ENCODE assay signal across 14 mouse cellular contexts in the genomic region with DNA sequence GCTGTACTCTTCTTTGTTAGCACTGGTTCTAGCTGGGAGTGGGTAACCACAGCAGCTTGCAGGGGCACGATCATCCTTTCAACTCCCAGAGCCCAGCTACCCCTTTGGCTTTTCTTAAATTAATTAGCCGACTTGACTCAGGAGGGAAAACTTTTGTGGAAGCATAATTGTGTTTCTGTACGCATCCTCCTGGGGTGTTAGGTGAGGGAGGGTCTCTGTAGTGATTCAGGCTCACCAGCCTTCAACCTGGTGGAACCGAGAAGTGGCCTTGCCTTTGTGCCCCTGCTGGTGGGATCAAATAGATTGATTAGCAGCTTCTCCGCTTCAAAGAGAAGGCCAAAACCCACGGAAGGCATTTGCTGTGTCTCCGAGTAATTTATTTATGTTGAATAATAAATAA. TPM values are rescaled to one million over a fixed set of nuclear protein-coding genes. Genes with fewer than 3 reads are reported as not detected.
DNase-seq lines count a peak whose midpoint lies in the region; ATAC-seq and TF ChIP-seq lines count a peak whose summit lies in the region.
"Had no signal": no experiment of that assay in that cellular context is flagged by ENCODE, and none has a peak within 500 bp of the region (broad histone marks: within the 10 kb centered on the region; RNA-seq: fewer than 3 reads in every experiment).

No protein-coding gene starts in this region.

- no peak for TF ChIP-seq CTCF in intestine, postnatal 0 days (IDR thresholded peaks at IDR 0.05; ENCODE audit: low read depth)

- peak overlapping the region; percentile 86 for H3K4me3 ChIP-seq in midbrain, embryonic 10.5 days
- H3K4me3 ChIP-seq in midbrain, embryonic 15.5 days: no peak overlapping the region
- no peak overlapping the region for H3K4me3 ChIP-seq in embryonic facial prominence, embryonic 15.5 days (replicated peaks)
- peak overlapping the region; percentile 52 for H3K4me3 ChIP-seq in limb, embryonic 15.5 days
- no peak overlapping the region for H3K4me3 ChIP-seq in intestine, postnatal 0 days (ENCODE audit: low read depth, low read length)
- H3K4me3 ChIP-seq: myocyte; stomach, embryonic 15.5 days had no signal

- no peaks in the 10 kb centered on the region for H3K9me3 ChIP-seq in midbrain, embryonic 10.5 days (replicated peaks)
- no peaks in the 10 kb centered on the region for H3K9me3 ChIP-seq in midbrain, embryonic 15.5 days
- H3K9me3 ChIP-seq in embryonic facial prominence, embryonic 15.5 days (replicated peaks): no peaks in the 10 kb centered on the region
- H3K9me3 ChIP-seq in limb, embryonic 15.5 days: no peaks in the 10 kb centered on the region
- no peaks in the 10 kb centered on the region for H3K9me3 ChIP-seq in intestine, postnatal 0 days (ENCODE audit: control insufficient read depth)
- H3K9me3 ChIP-seq: stomach, embryonic 15.5 days had no signal

- no peak for ATAC-seq in midbrain, embryonic 15.5 days (replicated peaks)
- ATAC-seq in embryonic facial prominence, embryonic 15.5 days (ENCODE audit: insufficient number of reproducible peaks, low FRiP score, low TSS enrichment, low read depth): no peak
- ATAC-seq in limb, embryonic 15.5 days (ENCODE audit: insufficient number of reproducible peaks, low FRiP score, low TSS enrichment, low read depth): no peak
- no peak for ATAC-seq in intestine, postnatal 0 days

- WGBS in midbrain, embryonic 10.5 days: 12% methylated on average over 7 of the region's 7 CpGs
- 10% methylated on average over 7 of the region's 7 CpGs for WGBS in midbrain, embryonic 15.5 days
- WGBS in embryonic facial prominence, embryonic 15.5 days: 40% methylated on average over 7 of the region's 7 CpGs
- WGBS in limb, embryonic 15.5 days: 29% methylated on average over 7 of the region's 7 CpGs
- 19% methylated on average over 7 of the region's 7 CpGs for WGBS in intestine, postnatal 0 days

- no peak overlapping the region for H3K9ac ChIP-seq in midbrain, embryonic 15.5 days
- H3K9ac ChIP-seq in embryonic facial prominence, embryonic 15.5 days: no peak overlapping the region
- no peak overlapping the region for H3K9ac ChIP-seq in limb, embryonic 15.5 days
- H3K9ac ChIP-seq in intestine, postnatal 0 days (ENCODE audit: low read depth, low read length): no peak overlapping the region
- H3K9ac ChIP-seq: stomach, embryonic 15.5 days had no signal

- intact Hi-C loops in left cerebral cortex, postnatal 36 days (cut with DNase I): no loop called here

- H3K27ac ChIP-seq in midbrain, embryonic 10.5 days (replicated peaks): peak overlapping the region; percentile 96
- no peak overlapping the region for H3K27ac ChIP-seq in midbrain, embryonic 15.5 days
- 0 out of 2 replicates have a peak overlapping the region, but pooled peaks have one; percentile 23 for H3K27ac ChIP-seq in embryonic facial prominence, embryonic 15.5 days (replicated peaks)
- peak overlapping the region; percentile 91 for H3K27ac ChIP-seq in limb, embryonic 15.5 days
- H3K27ac ChIP-seq in intestine, postnatal 0 days (ENCODE audit: low read depth, low read length): no peak overlapping the region
- H3K27ac ChIP-seq: stomach, embryonic 15.5 days had no signal

- H3K36me3 ChIP-seq in midbrain, embryonic 10.5 days: peaks cover 54% of the 10 kb centered on the region
- H3K36me3 ChIP-seq in midbrain, embryonic 15.5 days (replicated peaks): no peaks in the 10 kb centered on the region
- H3K36me3 ChIP-seq in embryonic facial prominence, embryonic 15.5 days: no peaks in the 10 kb centered on the region
- H3K36me3 ChIP-seq in limb, embryonic 15.5 days: peaks cover 11% of the 10 kb centered on the region; the same call in 1 of the 2 replicates
- no peaks in the 10 kb centered on the region for H3K36me3 ChIP-seq in intestine, postnatal 0 days (ENCODE audit: control insufficient read depth, insufficient read depth)
- H3K36me3 ChIP-seq: stomach, embryonic 15.5 days had no signal

- H3K4me1 ChIP-seq in midbrain, embryonic 10.5 days: peaks cover 63% of the 10 kb centered on the region
- H3K4me1 ChIP-seq in midbrain, embryonic 15.5 days: peaks cover 56% of the 10 kb centered on the region
- H3K4me1 ChIP-seq in embryonic facial prominence, embryonic 15.5 days: peaks cover 49% of the 10 kb centered on the region
- H3K4me1 ChIP-seq in limb, embryonic 15.5 days: peaks cover 65% of the 10 kb centered on the region
- H3K4me1 ChIP-seq in intestine, postnatal 0 days (replicated peaks; ENCODE audit: control insufficient read depth, insufficient read depth, low read length): peaks cover 11% of the 10 kb centered on the region

- DNase-seq in midbrain, embryonic 10.5 days (ENCODE audit: low spot score): no peak
- no peak for DNase-seq in left cerebral cortex, postnatal 36 days (ENCODE audit: low spot score in 2 of 2)
- DNase-seq in cerebellum, adult 11 months: no peak
- DNase-seq: adrenal gland, postnatal 36 days; cerebellum, adult 11-12 months; heart, postnatal 36 days; liver had no signal

- H3K4me2 ChIP-seq in midbrain, embryonic 15.5 days: no peak overlapping the region
- no peak overlapping the region for H3K4me2 ChIP-seq in embryonic facial prominence, embryonic 15.5 days (replicated peaks)
- H3K4me2 ChIP-seq in limb, embryonic 15.5 days: peak overlapping the region; percentile 81
- no peak overlapping the region for H3K4me2 ChIP-seq in intestine, postnatal 0 days (replicated peaks; ENCODE audit: low read depth)
- H3K4me2 ChIP-seq: stomach, embryonic 15.5 days had no signal

- peaks cover 18% of the 10 kb centered on the region for H3K27me3 ChIP-seq in midbrain, embryonic 10.5 days (ENCODE audit: low read depth, poor library complexity, severe bottlenecking)
- peaks cover 16% of the 10 kb centered on the region for H3K27me3 ChIP-seq in midbrain, embryonic 15.5 days (replicated peaks)
- H3K27me3 ChIP-seq in embryonic facial prominence, embryonic 15.5 days: peaks cover 56% of the 10 kb centered on the region
- H3K27me3 ChIP-seq in limb, embryonic 15.5 days: peaks cover 42% of the 10 kb centered on the region
- peaks cover 81% of the 10 kb centered on the region for H3K27me3 ChIP-seq in intestine, postnatal 0 days (replicated peaks; ENCODE audit: control insufficient read depth, insufficient read depth, low read length)

RNA-seq across cellular contexts. Expression of gene Col2a1, which starts 4.5 kb away (rescaled TPM):
- 142 and 151 TPM in 2 replicates for polyA plus RNA-seq in midbrain, embryonic 10.5 days (2016; fragmentation: Nextera tagmentation; extraction: Ambion mirVana)
- polyA plus RNA-seq in midbrain, embryonic 15.5 days (2015; fragmentation: Nextera tagmentation; extraction: Ambion mirVana): 34.7 and 35.7 TPM in 2 replicates
- 225 and 386 TPM in 2 replicates for polyA plus RNA-seq in embryonic facial prominence, embryonic 15.5 days (2015; fragmentation: Nextera tagmentation; extraction: Ambion mirVana)
- polyA plus RNA-seq in limb, embryonic 15.5 days (2015; fragmentation: Nextera tagmentation; extraction: Ambion mirVana): 807 and 885 TPM in 2 replicates
- polyA plus RNA-seq in intestine, postnatal 0 days (2015; fragmentation: Nextera tagmentation; extraction: Ambion mirVana): 0.09 TPM in 1 of 2 replicates, not detected in the other
- under 1 TPM; 0.30 to 0.48 TPM for total RNA-seq in left cerebral cortex, postnatal 36 days (2021)
- total RNA-seq: adrenal gland, postnatal 36 days; granulocyte monocyte progenitor cell, adult 5-6 weeks had no signal

RNA-seq across cellular contexts. Expression of gene Tmem106c, which starts 36.0 kb away (rescaled TPM):
- 55.6 and 61.1 TPM in 2 replicates for polyA plus RNA-seq in midbrain, embryonic 10.5 days (2016; fragmentation: Nextera tagmentation; extraction: Ambion mirVana)
- polyA plus RNA-seq in midbrain, embryonic 15.5 days (2015; fragmentation: Nextera tagmentation; extraction: Ambion mirVana): 56.2 and 58.9 TPM in 2 replicates
- polyA plus RNA-seq in embryonic facial prominence, embryonic 15.5 days (2015; fragmentation: Nextera tagmentation; extraction: Ambion mirVana): 52.6 and 60.8 TPM in 2 replicates
- 48.8 and 51.3 TPM in 2 replicates for polyA plus RNA-seq in limb, embryonic 15.5 days (2015; fragmentation: Nextera tagmentation; extraction: Ambion mirVana)
- polyA plus RNA-seq in intestine, postnatal 0 days (2015; fragmentation: Nextera tagmentation; extraction: Ambion mirVana): 33.3 and 36.7 TPM in 2 replicates
- total RNA-seq in left cerebral cortex, postnatal 36 days (2021): 10 to 100 TPM; 23.4 to 25.5 TPM

Comparison
In these comparisons a context has a peak if more than half of its experiments do, and no peak if none do; other contexts are left out.
1. H3K27ac ChIP-seq: peak in midbrain, embryonic 10.5 days (single experiment), embryonic facial prominence, embryonic 15.5 days (single experiment) and limb, embryonic 15.5 days (single experiment); none in midbrain, embryonic 15.5 days (single experiment) and intestine, postnatal 0 days (single experiment).
2. H3K4me3 ChIP-seq: peak in midbrain, embryonic 10.5 days (single experiment) and limb, embryonic 15.5 days (single experiment); none in midbrain, embryonic 15.5 days (single experiment), embryonic facial prominence, embryonic 15.5 days (single experiment) and intestine, postnatal 0 days (single experiment).
3. RNA of gene Col2a1, which starts 4.5 kb away (polyA plus RNA-seq): 807 to 885 TPM in limb, embryonic 15.5 days, 225 to 386 TPM in embryonic facial prominence, embryonic 15.5 days, 142 to 151 TPM in midbrain, embryonic 10.5 days and 34.7 to 35.7 TPM in midbrain, embryonic 15.5 days; 0.09 TPM in intestine, postnatal 0 days; every median in the first group is over 10 times any median in the second.